Mouse (Mus musculus) kidney, adult 2 months (tissue): ENCODE results near the gene Rab6b.
A peak's percentile ranks its signal among the peaks of the same experiment; 100 is the strongest.

ENCODE experiments used
- CTCF ChIP-seq: fragments of 200-500 bp; conservative IDR thresholded peaks from 2 replicates; pipeline ENCODE4 v1.5.1; 2011; ENCODE audit warnings: low read depth, mild to moderate bottlenecking, control low read depth, low read length, moderate library complexity, mixed read lengths; ENCODE audit not compliant: insufficient read depth, insufficient read length
- POLR2A ChIP-seq: fragments of 200-500 bp; IDR thresholded peaks from one replicate; pipeline ENCODE4 v1.6.1; 2011; ENCODE audit warnings: low read depth, low read length, control low read depth

- TF ChIP-seq CTCF, result 0 out of 2 replicates have a peak, but pooled peaks have one; percentile 15
- TF ChIP-seq POLR2A, result no peak
Observed at GRCm38 (mm10) chr9:103168046-103168445, 56.5 kb downstream of the Rab6b start.
